Mouse (Mus musculus): ENCODE data around the gene Phf23.

DNA sequence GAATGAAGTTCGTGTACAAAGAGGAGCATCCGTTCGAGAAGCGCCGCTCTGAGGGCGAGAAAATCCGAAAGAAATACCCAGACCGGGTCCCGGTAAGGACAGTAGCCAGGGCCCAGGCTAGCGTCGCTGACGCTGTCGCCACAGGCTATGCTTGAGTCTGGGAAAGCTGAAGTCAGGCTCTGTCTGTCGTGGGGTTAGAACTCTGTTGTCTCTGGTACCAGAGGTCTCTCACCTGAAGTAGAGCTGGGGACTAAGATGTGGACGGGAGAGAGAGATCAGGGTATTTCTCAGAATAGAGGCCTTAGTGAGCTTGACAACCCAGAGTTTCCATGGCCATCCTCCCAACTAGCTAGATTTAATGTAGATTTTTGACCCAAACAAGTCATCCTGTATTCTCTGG, 3.9 kb upstream of the Phf23 start:
- TF ChIP-seq POLR2A (IDR thresholded peaks at IDR 0.05; ENCODE audit: insufficient read depth, low read depth, low read length) (no peak), CTCF (IDR thresholded peaks at IDR 0.05) (no peak)
